Mouse (Mus musculus): Measurements from ENCODE around the gene Slc4a7. TPM values are rescaled to one million over a fixed set of nuclear protein-coding genes. Genes with fewer than 3 reads are reported as not detected.

Gene Slc4a7
- polyA plus RNA-seq, 1 experiment from 2014 or later: 2.9 TPM

DNA sequence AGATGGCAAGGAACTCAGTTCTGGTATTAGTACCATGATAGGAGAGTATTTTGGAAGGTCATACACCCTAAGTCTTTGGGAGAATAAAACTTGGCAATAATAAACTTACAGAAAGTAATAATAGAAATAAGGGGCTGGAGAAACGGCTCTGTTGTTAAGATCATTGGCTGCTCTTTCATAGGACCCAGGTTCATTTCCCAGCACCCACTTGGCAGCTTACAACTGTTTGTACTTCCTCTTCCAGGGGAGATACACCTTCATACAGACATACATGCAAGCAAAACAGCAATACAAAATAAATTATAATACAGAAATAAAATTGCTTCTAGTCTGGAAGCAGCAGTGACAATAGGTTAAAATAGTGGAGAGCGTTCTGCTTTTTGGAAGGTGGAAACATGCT, 2.6 kb downstream of the Slc4a7 start:
- Histone ChIP-seq H3K36me3 (ENCODE audit: control insufficient read depth, insufficient read depth) (no peaks in the 10 kb centered on the region), H3K4me2 (ENCODE audit: low read depth, low read length) (no peak overlapping the region), H3K4me3 (ENCODE audit: low read depth, low read length) (no peak overlapping the region), H3K9ac (ENCODE audit: low read depth, low read length) (no peak overlapping the region), H3K27ac (ENCODE audit: low read length) (no peak overlapping the region), H3K27me3 (ENCODE audit: control insufficient read depth, insufficient read depth, low read depth, low read length) (no peaks in the 10 kb centered on the region), H3K4me1 (ENCODE audit: control insufficient read depth, low read depth, low read length) (peaks cover 9% of the 10 kb centered on the region), H3K9me3 (replicated peaks; ENCODE audit: control insufficient read depth, low read length) (no peaks in the 10 kb centered on the region)
- 83% methylated on average over 2 of the region's 2 CpGs for WGBS (ENCODE audit: insufficient replicate concordance)
- ATAC-seq (ENCODE audit: low read depth): no peak

DNA sequence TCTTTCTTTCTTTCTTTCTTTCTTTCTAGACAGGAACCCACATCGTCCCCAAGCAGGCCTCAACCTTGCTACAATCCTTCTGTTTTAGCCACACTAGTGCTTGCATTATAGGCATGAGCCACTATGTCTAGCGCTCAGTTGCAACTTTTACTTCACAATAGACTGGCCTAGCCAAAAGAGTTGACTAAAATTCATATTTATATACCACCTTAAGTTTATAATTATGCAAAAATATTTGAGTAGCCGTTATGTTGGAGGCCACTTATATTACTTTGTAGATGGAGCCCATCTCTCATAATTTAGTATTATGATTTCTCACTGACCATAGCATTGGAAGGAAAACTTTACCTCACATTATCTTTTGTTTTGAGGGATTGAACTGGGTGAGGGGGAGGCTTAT, 3.0 kb downstream of the Slc4a7 start:
- Histone ChIP-seq H3K27ac (ENCODE audit: low read length) (no peak overlapping the region), H3K36me3 (ENCODE audit: control insufficient read depth, insufficient read depth) (no peaks in the 10 kb centered on the region), H3K9me3 (replicated peaks; ENCODE audit: control insufficient read depth, low read length) (no peaks in the 10 kb centered on the region), H3K4me3 (ENCODE audit: low read depth, low read length) (no peak overlapping the region), H3K4me1 (ENCODE audit: control insufficient read depth, low read depth, low read length) (peaks cover 9% of the 10 kb centered on the region), H3K4me2 (ENCODE audit: low read depth, low read length) (no peak overlapping the region), H3K27me3 (ENCODE audit: control insufficient read depth, insufficient read depth, low read depth, low read length) (no peaks in the 10 kb centered on the region), H3K9ac (ENCODE audit: low read depth, low read length) (no peak overlapping the region)
- ATAC-seq (ENCODE audit: low read depth): no peak
- 78% methylated on average over 3 of the region's 3 CpGs for WGBS (ENCODE audit: insufficient replicate concordance)

DNA sequence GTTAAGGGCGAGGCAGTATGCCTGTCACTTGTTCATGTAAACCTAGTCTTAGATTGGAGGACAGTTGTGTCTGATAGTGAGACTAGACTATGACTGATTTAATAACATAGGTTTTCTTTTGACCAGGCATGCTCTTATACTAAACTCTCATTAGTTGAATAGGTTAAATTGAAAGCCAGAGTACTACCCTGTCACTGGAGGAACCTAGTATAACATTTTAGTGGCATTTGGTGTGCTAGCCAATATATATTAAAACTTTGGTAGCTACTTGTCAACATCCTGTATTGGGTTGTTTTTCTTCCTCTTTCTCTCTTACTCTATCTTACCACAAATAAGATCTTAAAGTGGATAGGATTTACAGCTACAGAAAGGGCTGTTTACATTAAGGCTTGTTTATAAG, 4.3 kb downstream of the Slc4a7 start:
- H3K9ac ChIP-seq (ENCODE audit: low read depth, low read length): no peak overlapping the region
- peaks cover 9% of the 10 kb centered on the region for H3K4me1 ChIP-seq (ENCODE audit: control insufficient read depth, low read depth, low read length)
- H3K9me3 ChIP-seq (replicated peaks; ENCODE audit: control insufficient read depth, low read length): no peaks in the 10 kb centered on the region
- no peak for ATAC-seq (ENCODE audit: low read depth)
- H3K4me2 ChIP-seq (ENCODE audit: low read depth, low read length): no peak overlapping the region
- no peaks in the 10 kb centered on the region for H3K27me3 ChIP-seq (ENCODE audit: control insufficient read depth, insufficient read depth, low read depth, low read length)
- no peak overlapping the region for H3K27ac ChIP-seq (ENCODE audit: low read length)
- H3K4me3 ChIP-seq (ENCODE audit: low read depth, low read length): no peak overlapping the region
- H3K36me3 ChIP-seq (ENCODE audit: control insufficient read depth, insufficient read depth): peaks cover 2% of the 10 kb centered on the region; the same call in 1 of the 2 replicates
- 38% methylated on average over 1 of the region's 1 CpGs for WGBS (ENCODE audit: insufficient replicate concordance)

DNA sequence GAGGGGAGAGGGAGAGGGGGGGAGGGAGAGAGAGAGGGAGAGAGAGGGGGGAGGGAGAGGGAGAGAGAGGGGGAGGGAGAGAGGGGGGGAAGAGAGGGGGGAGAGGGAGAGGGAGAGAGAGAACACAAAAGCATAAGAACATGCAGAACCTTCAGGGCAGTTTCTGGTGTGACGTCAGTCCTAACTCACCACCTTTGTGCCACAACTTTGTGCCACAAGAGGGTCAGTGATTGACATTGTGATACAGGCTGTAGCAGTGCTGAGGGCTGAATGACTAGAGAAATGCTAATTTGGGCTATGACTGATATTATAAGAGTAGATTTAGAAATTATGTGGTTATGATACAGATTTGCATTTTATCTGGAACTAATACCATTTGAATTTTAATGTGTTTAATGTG, 5.0 kb downstream of the Slc4a7 start:
- Histone ChIP-seq H3K27me3 (ENCODE audit: control insufficient read depth, insufficient read depth, low read depth, low read length) (no peaks in the 10 kb centered on the region), H3K27ac (ENCODE audit: low read length) (no peak overlapping the region), H3K9me3 (replicated peaks; ENCODE audit: control insufficient read depth, low read length) (no peaks in the 10 kb centered on the region), H3K9ac (ENCODE audit: low read depth, low read length) (no peak overlapping the region), H3K4me1 (ENCODE audit: control insufficient read depth, low read depth, low read length) (peaks cover 9% of the 10 kb centered on the region), H3K36me3 (ENCODE audit: control insufficient read depth, insufficient read depth) (peaks cover 2% of the 10 kb centered on the region; the same call in 1 of the 2 replicates), H3K4me3 (ENCODE audit: low read depth, low read length) (no peak overlapping the region), H3K4me2 (ENCODE audit: low read depth, low read length) (no peak overlapping the region)
- no peak for ATAC-seq (ENCODE audit: low read depth)
- 69% methylated on average over 1 of the region's 1 CpGs for WGBS (ENCODE audit: insufficient replicate concordance)

DNA sequence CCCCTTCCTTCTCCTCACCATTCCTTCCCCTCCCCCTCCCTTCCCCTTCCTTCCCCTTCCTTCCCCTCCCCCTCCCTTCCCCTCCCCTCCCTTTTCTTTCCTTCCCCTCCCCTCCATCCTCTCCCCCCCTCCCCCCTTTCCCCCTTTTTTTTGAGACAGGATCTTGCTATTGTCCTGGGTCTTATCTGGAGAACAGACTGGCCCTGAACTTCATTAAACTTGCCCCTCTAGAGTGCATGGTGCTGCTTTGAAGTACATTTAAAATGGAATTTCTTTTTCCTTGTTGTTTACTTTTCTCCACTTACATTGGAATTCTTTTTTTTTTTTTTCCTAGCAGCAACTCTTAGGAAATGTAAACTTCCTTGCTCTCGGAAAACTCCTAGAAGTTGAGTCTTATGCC, 6.9 kb downstream of the Slc4a7 start:
- WGBS (ENCODE audit: insufficient replicate concordance): 76% methylated on average over 1 of the region's 1 CpGs
- Histone ChIP-seq H3K4me2 (ENCODE audit: low read depth, low read length) (no peak overlapping the region), H3K27ac (ENCODE audit: low read length) (no peak overlapping the region), H3K36me3 (ENCODE audit: control insufficient read depth, insufficient read depth) (peaks cover 2% of the 10 kb centered on the region; the same call in 1 of the 2 replicates), H3K4me3 (ENCODE audit: low read depth, low read length) (no peak overlapping the region), H3K9ac (ENCODE audit: low read depth, low read length) (no peak overlapping the region), H3K27me3 (ENCODE audit: control insufficient read depth, insufficient read depth, low read depth, low read length) (no peaks in the 10 kb centered on the region), H3K4me1 (ENCODE audit: control insufficient read depth, low read depth, low read length) (peaks cover 5% of the 10 kb centered on the region), H3K9me3 (replicated peaks; ENCODE audit: control insufficient read depth, low read length) (no peaks in the 10 kb centered on the region)
- no peak for ATAC-seq (ENCODE audit: low read depth)

DNA sequence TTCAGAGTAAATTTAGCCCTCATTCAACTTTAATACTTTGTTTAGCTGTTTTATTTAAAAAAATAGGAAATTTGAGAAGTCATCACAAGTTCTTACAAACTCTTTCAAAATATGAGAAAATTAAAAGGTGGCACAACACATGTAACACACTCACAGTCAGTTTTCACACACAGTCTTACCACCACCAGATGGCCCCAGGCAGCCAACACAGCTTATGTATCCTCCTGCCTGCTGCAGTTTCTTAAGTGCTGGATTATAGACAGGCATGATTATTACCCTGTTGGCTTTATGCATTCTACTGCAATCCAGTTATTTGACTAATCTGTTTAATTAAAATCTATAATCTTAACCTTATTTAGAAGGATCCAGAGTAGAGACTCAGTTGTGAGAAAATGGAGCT, 12.1 kb downstream of the Slc4a7 start:
- ATAC-seq (ENCODE audit: low read depth): no peak
- H3K4me3 ChIP-seq (ENCODE audit: low read depth, low read length): no peak overlapping the region

DNA sequence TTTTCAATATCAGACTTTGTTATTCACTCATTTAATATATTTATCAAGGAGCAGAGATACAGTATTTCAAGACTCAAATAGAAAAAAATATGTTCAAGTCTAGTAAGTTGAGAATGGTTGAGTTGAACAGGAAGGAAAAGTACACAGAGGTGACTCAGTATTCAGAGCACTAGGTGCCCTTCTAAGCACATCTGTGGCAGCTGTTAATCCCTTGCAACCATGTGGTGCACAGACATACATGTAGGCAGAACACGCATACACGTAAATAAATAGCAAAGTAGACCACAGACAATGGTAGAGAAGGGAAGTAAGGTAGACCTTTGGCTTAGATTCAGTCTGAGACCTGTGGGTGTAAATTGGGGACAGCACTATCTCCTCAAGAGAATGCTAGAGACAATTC, 13.7 kb downstream of the Slc4a7 start:
- Histone ChIP-seq H3K9ac (ENCODE audit: low read depth, low read length) (no peak overlapping the region), H3K27me3 (ENCODE audit: control insufficient read depth, insufficient read depth, low read depth, low read length) (no peaks in the 10 kb centered on the region), H3K36me3 (ENCODE audit: control insufficient read depth, insufficient read depth) (peaks cover 1% of the 10 kb centered on the region; the same call in 1 of the 2 replicates), H3K27ac (ENCODE audit: low read length) (no peak overlapping the region), H3K4me3 (ENCODE audit: low read depth, low read length) (no peak overlapping the region), H3K4me1 (ENCODE audit: control insufficient read depth, low read depth, low read length) (no peaks in the 10 kb centered on the region), H3K9me3 (replicated peaks; ENCODE audit: control insufficient read depth, low read length) (no peaks in the 10 kb centered on the region), H3K4me2 (ENCODE audit: low read depth, low read length) (no peak overlapping the region)
- no peak for ATAC-seq (ENCODE audit: low read depth)
- WGBS (ENCODE audit: insufficient replicate concordance): 87% methylated on average over 2 of the region's 2 CpGs

More for the DNA sequence above, 12.1 kb downstream of the Slc4a7 start:
- no peak overlapping the region for H3K4me2 ChIP-seq (ENCODE audit: low read depth, low read length)
- H3K9ac ChIP-seq (ENCODE audit: low read depth, low read length): no peak overlapping the region
- peaks cover 2% of the 10 kb centered on the region; the same call in 1 of the 2 replicates for H3K36me3 ChIP-seq (ENCODE audit: control insufficient read depth, insufficient read depth)
- no peaks in the 10 kb centered on the region for H3K9me3 ChIP-seq (replicated peaks; ENCODE audit: control insufficient read depth, low read length)
- no peaks in the 10 kb centered on the region for H3K27me3 ChIP-seq (ENCODE audit: control insufficient read depth, insufficient read depth, low read depth, low read length)
- no peaks in the 10 kb centered on the region for H3K4me1 ChIP-seq (ENCODE audit: control insufficient read depth, low read depth, low read length)
- no peak overlapping the region for H3K27ac ChIP-seq (ENCODE audit: low read length)

DNA sequence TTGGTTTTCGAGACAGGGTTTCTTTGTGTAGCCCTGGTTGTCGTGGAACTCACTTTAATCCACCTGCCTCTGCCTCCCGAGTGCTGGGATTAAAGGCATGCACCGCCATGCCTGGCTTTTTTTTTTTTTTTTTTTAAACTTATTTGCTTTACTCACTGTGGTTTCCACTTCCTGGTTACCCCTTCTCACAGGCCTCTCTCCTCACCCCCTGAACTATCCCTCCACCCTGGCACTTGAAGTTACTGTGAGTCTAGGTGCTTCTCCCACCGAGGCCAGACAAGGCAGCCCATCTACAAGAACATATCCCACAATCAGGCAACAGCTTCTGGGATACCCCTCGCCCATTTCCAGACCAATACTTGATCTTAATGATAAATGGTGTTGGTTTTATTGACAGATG, 14.8 kb downstream of the Slc4a7 start:
- H3K4me1 ChIP-seq (ENCODE audit: control insufficient read depth, low read depth, low read length): no peaks in the 10 kb centered on the region
- H3K9ac ChIP-seq (ENCODE audit: low read depth, low read length): no peak overlapping the region
- H3K4me3 ChIP-seq (ENCODE audit: low read depth, low read length): no peak overlapping the region
- no peaks in the 10 kb centered on the region for H3K9me3 ChIP-seq (replicated peaks; ENCODE audit: control insufficient read depth, low read length)
- WGBS (ENCODE audit: insufficient replicate concordance): 37% methylated on average over 6 of the region's 6 CpGs
- no peak overlapping the region for H3K4me2 ChIP-seq (ENCODE audit: low read depth, low read length)
- H3K27ac ChIP-seq (ENCODE audit: low read length): no peak overlapping the region
- H3K27me3 ChIP-seq (ENCODE audit: control insufficient read depth, insufficient read depth, low read depth, low read length): no peaks in the 10 kb centered on the region
- no peaks in the 10 kb centered on the region for H3K36me3 ChIP-seq (ENCODE audit: control insufficient read depth, insufficient read depth)
- no peak for ATAC-seq (ENCODE audit: low read depth)

DNA sequence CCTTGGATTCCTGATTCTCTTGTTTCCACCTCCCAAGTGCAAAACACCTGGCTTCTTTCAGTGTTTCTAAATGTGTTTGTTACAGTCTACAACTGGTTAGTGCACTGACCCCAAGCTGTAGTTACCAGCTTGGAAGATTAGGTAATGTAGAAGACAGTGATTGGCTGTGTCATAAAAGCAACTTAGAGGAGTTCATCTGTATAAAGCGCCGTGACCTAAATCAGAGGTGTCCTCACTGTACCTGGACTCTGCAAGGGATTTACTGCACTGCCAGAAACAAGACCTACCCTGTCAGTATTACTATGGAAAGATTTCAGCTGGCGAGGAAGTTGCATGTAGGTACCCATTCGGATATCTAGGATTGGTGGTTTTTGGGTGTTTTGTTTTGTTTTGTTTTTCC, 16.5 kb downstream of the Slc4a7 start:
- H3K36me3 ChIP-seq (ENCODE audit: control insufficient read depth, insufficient read depth): no peaks in the 10 kb centered on the region
- ATAC-seq (ENCODE audit: low read depth): no peak
- H3K4me1 ChIP-seq (ENCODE audit: control insufficient read depth, low read depth, low read length): no peaks in the 10 kb centered on the region
- no peak overlapping the region for H3K27ac ChIP-seq (ENCODE audit: low read length)
- H3K9me3 ChIP-seq (replicated peaks; ENCODE audit: control insufficient read depth, low read length): no peaks in the 10 kb centered on the region
- no peak overlapping the region for H3K9ac ChIP-seq (ENCODE audit: low read depth, low read length)
- H3K4me2 ChIP-seq (ENCODE audit: low read depth, low read length): no peak overlapping the region
- H3K4me3 ChIP-seq (ENCODE audit: low read depth, low read length): no peak overlapping the region
- WGBS (ENCODE audit: insufficient replicate concordance): 81% methylated on average over 4 of the region's 4 CpGs
- no peaks in the 10 kb centered on the region for H3K27me3 ChIP-seq (ENCODE audit: control insufficient read depth, insufficient read depth, low read depth, low read length)

DNA sequence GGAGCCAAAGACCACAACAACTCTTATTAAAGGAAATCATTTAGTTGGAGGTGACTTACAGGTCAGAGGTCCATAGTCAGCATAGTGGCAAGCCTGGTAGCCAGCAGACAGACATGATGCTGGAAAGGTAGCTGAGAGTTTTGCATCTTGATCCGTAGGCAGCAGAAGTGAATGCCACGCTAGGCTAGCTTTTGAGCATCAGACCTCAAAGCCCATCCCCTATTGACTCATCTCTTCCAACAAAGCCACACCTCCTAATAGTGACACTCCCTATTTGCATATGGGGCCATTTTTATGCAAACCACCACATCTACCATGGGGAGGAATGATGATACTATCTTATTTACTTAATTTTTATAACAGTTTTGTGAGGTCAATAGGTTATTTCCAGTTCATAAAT, 79.1 kb downstream of the Slc4a7 start:
- no peaks in the 10 kb centered on the region; the same call in 1 of the 2 replicates for H3K36me3 ChIP-seq (ENCODE audit: control insufficient read depth, insufficient read depth)
- no peak overlapping the region for H3K9ac ChIP-seq (ENCODE audit: low read depth, low read length)
- no peak for ATAC-seq (ENCODE audit: low read depth)
- no peaks in the 10 kb centered on the region for H3K9me3 ChIP-seq (replicated peaks; ENCODE audit: control insufficient read depth, low read length)
- 68% methylated on average over 2 of the region's 2 CpGs for WGBS (ENCODE audit: insufficient replicate concordance)
- H3K4me3 ChIP-seq (ENCODE audit: low read depth, low read length): no peak overlapping the region
- H3K4me2 ChIP-seq (ENCODE audit: low read depth, low read length): no peak overlapping the region
- no peak overlapping the region for H3K27ac ChIP-seq (ENCODE audit: low read length)
- H3K4me1 ChIP-seq (ENCODE audit: control insufficient read depth, low read depth, low read length): no peaks in the 10 kb centered on the region
- no peaks in the 10 kb centered on the region for H3K27me3 ChIP-seq (ENCODE audit: control insufficient read depth, insufficient read depth, low read depth, low read length)
